Mouse (Mus musculus) gastrocnemius, adult 2 months (tissue): ENCODE data around the gene 1700025F22Rik. TPM values are rescaled to one million over a fixed set of nuclear protein-coding genes. Genes with fewer than 3 reads are reported as not detected.
"Not testable (repeated sequence)": the region's sequence is repeated elsewhere in the genome, so short reads cannot be mapped to it uniquely, and the experiment has no call there.

Source experiments
- DNase-seq: peaks from one replicate; pipeline ENCODE4 v3.0.0; 2022
- H3K27ac ChIP-seq: fragments of 200-600 bp; 2 replicates; pipeline ENCODE4 v1.8.1; 2022; ENCODE audit warnings: mild to moderate bottlenecking
- H3K4me3 ChIP-seq: fragments of 200-600 bp; 2 replicates; pipeline ENCODE4 v1.8.1; 2022; ENCODE audit warnings: mild to moderate bottlenecking, moderate library complexity
- CTCF ChIP-seq: fragments of 200-600 bp; IDR thresholded peaks from 2 replicates; pipeline ENCODE4 v1.8.1; 2022; ENCODE audit warnings: antibody characterized with exemption, mild to moderate bottlenecking, moderate library complexity
- intact Hi-C: fragments of 180-260 bp; cut with DNase I; formaldehyde crosslinking; loops from one replicate; pipeline ENCODE4 v1.15.1; 2025
- long read RNA-seq, 2 experiments: library from polyadenylated mRNA; stranded (forward); transcript quantifications; one replicate each; pipeline ENCODE4 v2.0.0; 2021
- total RNA-seq, 2 experiments: library from RNA; stranded (reverse); gene quantifications; 2 replicates each; pipeline ENCODE4 v1.2.3; 2021

Gene 1700025F22Rik
- not detected for total RNA-seq
- long read RNA-seq, experiment 1: 0 reads
- long read RNA-seq, experiment 2: 0 reads

DNA sequence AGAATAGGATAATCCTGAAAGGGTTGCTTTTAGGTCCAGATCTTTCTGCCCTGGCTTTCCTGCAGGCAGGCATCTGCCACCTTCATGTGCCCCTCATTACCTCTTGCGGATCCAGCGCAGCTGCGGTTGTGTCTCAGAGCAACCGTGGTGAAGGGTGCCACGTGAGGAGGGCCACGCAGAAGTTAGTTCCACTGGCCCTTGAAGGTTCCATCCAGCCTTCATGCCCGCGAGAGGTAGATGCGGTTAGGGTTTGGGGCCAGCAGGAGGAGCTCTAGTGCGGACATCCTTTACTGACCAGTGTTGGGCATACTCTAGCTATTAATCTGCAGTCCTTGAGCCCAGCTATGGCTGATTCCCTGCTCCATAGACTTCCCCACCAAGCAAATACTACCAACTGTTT lies at the start of gene 1700025F22Rik:
TSS of gene 1700025F22Rik (minus strand) at position 149 of the 400 bp plus-strand sequence.
- intact Hi-C loops: no loop called here
- Histone ChIP-seq H3K4me3 (no peak within 1 kb of the TSS), H3K27ac (no peak within 1 kb of the TSS)
- DNase-seq: no peak
- peak; percentile 15; the same call in 1 of the 2 replicates for TF ChIP-seq CTCF

DNA sequence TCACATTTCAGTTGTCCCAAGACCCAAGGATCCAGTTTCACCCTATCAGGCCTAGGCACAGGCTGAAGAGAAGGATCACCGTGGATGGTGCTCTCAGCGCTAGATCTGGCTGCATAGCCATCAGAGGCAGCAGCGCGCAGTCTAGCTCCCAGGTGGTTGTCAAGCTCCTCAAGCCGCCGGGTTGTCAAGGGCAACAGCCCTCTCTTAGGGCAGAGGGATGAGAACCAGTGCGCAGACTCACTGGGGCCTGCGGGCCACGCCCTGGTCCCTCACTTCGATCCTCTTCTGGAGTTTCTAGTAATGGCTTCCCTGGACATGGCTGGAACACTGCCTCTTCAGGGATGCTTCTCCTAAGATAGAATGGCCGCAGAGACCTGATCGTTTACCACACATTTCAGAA lies 31.4 kb upstream of the 1700025F22Rik start, which contains the start of gene Ms4a13:
TSS of gene Ms4a13 (minus strand) at position 192 of the 400 bp plus-strand sequence.
- intact Hi-C loops: no loop called here

GRCm38 (mm10) chr19:11192552-11192951 lies 27.4 kb upstream of the 1700025F22Rik start:
- intact Hi-C loops: no loop called here
- no peak for TF ChIP-seq CTCF
- no peak for DNase-seq
- H3K27ac ChIP-seq: no peak overlapping the region
- H3K4me3 ChIP-seq: no peak overlapping the region

More for the DNA sequence above, 31.4 kb upstream of the 1700025F22Rik start, which contains the start of gene Ms4a13:
- no peak within 1 kb of the TSS for H3K27ac ChIP-seq
- H3K4me3 ChIP-seq: no peak within 1 kb of the TSS
- no peak for DNase-seq
- TF ChIP-seq CTCF: no peak

- H3K27ac ChIP-seq: no peak overlapping the region
- peak; percentile 41 for TF ChIP-seq CTCF
- intact Hi-C loops: no loop called here
- no peak for DNase-seq
- H3K4me3 ChIP-seq: no peak overlapping the region
Observed at GRCm38 (mm10) chr19:11184121-11184520, 19.0 kb upstream of the 1700025F22Rik start.

DNA sequence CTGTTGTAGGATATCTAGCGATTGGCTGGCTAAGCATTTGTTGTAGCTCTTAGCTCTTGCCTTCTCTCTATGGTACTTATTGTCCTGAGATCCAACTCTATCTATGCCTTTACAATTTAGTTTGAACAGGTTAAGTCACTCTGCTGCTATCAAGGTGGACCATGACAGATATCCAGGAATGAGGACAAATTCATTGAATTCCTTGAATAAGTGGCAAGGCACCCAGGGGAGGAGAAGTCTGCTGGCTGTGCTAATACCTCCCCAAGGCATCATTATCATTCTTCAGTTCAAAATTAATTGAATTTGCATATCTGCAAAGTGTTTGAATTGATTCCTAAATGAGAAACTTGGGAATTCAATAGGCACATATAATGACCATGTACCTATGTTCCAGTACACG lies 12.3 kb upstream of the 1700025F22Rik start:
- no peak overlapping the region for H3K4me3 ChIP-seq
- no peak for TF ChIP-seq CTCF
- no peak overlapping the region for H3K27ac ChIP-seq
- intact Hi-C loops: no loop called here
- DNase-seq: no peak

DNA sequence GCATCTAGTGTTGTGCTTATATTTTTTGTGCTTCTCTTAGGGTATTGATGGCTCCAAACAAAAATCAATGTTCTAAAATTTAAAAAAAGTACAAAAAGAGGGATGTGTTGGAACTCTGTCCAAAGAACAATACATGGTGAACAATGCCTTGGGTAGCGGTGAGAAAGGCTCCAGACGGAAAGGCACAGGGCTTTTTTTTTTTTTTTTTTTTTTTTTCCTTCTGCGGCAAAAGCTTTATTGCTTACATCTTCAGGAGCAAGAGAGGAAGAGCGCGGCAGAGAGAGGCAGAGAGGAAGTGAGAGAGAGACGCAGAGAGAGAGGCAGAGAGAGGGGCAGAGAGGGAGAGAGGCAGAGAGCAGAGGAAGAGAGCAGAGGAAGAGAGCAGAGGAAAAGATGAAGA lies 7.2 kb downstream of the 1700025F22Rik start:
- intact Hi-C loops, DNase-seq, H3K27ac ChIP-seq, H3K4me3 ChIP-seq: not testable (repeated sequence)

- intact Hi-C loops: no loop called here
- no peak for DNase-seq
- Histone ChIP-seq H3K4me3 (no peak overlapping the region), H3K27ac (no peak overlapping the region)
- no peak for TF ChIP-seq CTCF
Observed at GRCm38 (mm10) chr19:11135336-11135735, 29.8 kb downstream of the 1700025F22Rik start.

- intact Hi-C loops: no loop called here
- TF ChIP-seq CTCF: no peak
- no peak overlapping the region for H3K27ac ChIP-seq
- no peak for DNase-seq
- no peak overlapping the region for H3K4me3 ChIP-seq
Observed at GRCm38 (mm10) chr19:11134852-11135251, 30.3 kb downstream of the 1700025F22Rik start.

GRCm38 (mm10) chr19:11130776-11131175 lies 34.3 kb downstream of the 1700025F22Rik start, which contains the start of gene 1700017D01Rik:
Gene 1700017D01Rik (minus strand): TSS chr19:11130876.
- H3K27ac ChIP-seq, DNase-seq, H3K4me3 ChIP-seq, intact Hi-C loops: not testable (repeated sequence)

- no peak overlapping the region for H3K4me3 ChIP-seq
- intact Hi-C loops: no loop called here
- DNase-seq: no peak
- no peak overlapping the region for H3K27ac ChIP-seq
- no peak for TF ChIP-seq CTCF
Observed at GRCm38 (mm10) chr19:11129702-11130101, 35.4 kb downstream of the 1700025F22Rik start.

DNA sequence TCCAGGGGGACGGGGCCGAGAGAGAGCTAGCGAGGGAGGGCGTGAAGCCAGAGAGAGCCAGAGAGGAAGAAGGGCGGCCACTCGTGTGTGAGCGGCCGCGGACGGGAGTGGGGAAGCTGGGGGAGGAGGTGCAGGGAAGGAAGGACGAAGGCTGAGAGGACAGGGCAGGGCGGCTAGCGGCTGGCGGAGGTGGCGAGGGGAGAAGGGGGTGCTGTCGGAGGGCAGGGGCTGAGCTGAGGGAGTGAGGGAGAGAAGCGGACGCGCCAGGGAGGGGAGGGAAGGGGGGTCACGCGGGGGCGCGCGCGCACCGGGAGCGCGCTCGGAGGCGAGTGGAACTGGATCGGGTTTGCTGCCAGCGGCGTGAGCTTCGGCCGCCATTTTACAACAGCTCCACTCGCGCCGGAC lies 44.1 kb downstream of the 1700025F22Rik start:
- Histone ChIP-seq H3K27ac (peak overlapping the region; percentile 38), H3K4me3 (peak overlapping the region; percentile 62)
- peak; percentile 45 for DNase-seq
- intact Hi-C loops: not testable (repeated sequence)

DNA sequence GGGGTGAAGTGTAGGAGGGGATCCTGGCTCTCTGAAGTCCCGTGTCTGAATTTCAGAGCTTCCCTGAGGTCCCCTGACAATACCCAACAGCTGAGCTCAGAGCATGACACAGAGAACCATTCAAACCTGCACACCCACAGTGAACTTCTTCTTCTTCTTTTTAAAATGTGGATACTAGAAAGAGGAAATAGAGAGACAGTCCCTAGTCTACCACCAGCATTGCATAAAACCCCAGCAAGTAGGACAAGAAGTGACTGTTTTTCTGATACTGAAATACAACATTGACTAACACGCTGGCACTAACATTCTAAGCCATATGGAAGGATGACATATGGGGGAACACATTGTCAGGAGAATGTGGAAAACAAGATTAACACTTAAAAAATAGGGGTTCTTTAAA lies 45.8 kb downstream of the 1700025F22Rik start:
- no peak overlapping the region for H3K4me3 ChIP-seq
- intact Hi-C loops: no loop called here
- H3K27ac ChIP-seq: no peak overlapping the region
- no peak for DNase-seq
- TF ChIP-seq CTCF: no peak

DNA sequence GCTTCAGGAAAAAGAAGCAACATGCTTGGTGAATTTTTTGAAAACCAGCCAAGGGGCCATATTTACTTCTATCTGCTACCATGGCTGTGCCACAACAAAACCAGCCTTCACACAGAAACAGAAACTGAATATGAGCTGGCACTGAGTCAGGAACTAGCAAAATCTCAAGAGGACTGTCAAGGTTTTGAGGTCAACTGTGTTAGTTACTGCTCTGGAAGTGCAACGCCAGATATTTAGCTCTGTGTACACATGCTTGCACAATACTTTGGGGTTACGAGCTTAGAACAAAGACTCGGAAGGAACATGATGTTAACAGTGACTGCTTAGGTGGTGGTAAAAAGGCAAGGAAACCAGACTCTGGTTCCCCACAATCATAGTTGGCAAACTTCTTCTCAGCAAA lies 57.4 kb downstream of the 1700025F22Rik start:
- DNase-seq: peak; percentile 26
- Histone ChIP-seq H3K27ac (peak overlapping the region; percentile 53), H3K4me3 (no peak overlapping the region)
- intact Hi-C loops: no loop called here
- TF ChIP-seq CTCF: no peak

- Histone ChIP-seq H3K27ac (no peak overlapping the region), H3K4me3 (no peak overlapping the region)
- DNase-seq: no peak
- no peak for TF ChIP-seq CTCF
- intact Hi-C loops: loop anchor here (5.0 kb wide), 1 partner anchor 40 kb away; no protein-coding TSS in a partner anchor
Observed at GRCm38 (mm10) chr19:11101880-11102279, 63.2 kb downstream of the 1700025F22Rik start.
